Mouse (Mus musculus): ENCODE results near the gene Fndc8.

Gene Fndc8

GRCm38 (mm10) chr11:82870173-82871030 is 21.5 kb upstream of the Fndc8 start:
- peak; percentile 81 for DNase-seq

DNA sequence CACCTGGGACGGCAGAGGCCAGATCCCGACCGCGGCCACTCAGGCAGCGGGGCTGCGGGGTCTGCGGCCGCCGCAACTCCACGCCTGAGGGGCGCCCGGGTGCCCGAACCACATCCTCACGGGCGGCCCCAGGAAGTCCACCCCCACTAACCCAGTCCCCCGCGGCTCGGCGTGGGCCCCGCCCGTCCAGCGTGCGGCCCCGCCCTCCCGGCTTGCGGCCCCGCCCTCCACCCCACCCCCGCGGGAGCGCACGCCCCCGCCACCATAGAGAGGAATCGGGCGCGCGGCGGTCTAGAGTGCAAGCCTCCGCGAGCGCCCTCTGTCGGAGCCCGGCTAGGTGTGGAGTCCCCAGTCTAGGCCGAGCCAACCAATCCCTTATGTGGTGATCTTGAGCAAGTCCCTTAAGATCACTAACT is 20.9 kb upstream of the Fndc8 start, which contains the start of gene Rffl:
TSS of gene Rffl (minus strand) at position 180 of the 416 bp plus-strand sequence.
- DNase-seq = peak; percentile 96

- DNase-seq = no peak
Observed at GRCm38 (mm10) chr11:82874924-82875323, 17.0 kb upstream of the Fndc8 start.

DNA sequence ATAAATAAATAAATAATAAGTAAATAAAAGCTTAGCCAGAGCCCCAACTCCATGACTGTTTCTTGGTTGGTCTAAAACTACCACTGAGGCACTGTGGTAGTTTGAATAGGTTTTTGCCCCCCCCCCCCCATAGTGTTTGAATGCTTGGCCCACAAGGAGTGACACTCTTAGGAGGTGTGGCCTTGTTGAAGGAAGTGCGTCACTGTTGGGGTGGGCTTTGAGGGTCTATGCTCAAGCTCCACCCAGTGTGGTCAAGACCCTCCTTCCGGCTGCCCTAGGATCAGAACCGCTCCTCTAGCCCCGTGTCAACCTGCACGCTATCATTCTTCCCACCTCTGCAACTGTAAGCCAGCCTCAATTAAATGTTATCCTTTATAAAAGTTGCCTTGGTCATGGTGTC is 16.3 kb upstream of the Fndc8 start:
- DNase-seq = no peak

- no peak for DNase-seq
Observed at GRCm38 (mm10) chr11:82877726-82878344, 14.1 kb upstream of the Fndc8 start.

GRCm38 (mm10) chr11:82883180-82883579 is 8.7 kb upstream of the Fndc8 start:
- DNase-seq = no peak

DNA sequence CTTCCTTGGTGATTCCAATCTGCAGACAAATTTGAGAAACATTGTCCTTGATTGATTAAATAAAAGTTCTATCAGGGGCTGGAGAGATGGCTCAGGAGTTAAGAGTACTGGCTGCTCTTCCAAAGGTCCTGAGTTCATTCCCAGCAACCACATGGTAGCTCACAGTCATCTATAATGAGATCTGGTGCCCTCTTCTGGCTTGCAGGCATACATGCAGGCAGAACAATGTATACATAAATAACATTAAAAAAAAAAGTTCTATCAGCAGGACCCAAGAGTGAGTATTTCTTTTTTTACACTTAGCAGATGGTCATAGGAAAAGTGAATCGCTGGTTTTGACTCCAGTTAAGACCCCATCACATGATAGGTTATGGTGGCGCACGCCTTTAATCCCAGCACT is 5.4 kb upstream of the Fndc8 start:
- no peak for DNase-seq

DNA sequence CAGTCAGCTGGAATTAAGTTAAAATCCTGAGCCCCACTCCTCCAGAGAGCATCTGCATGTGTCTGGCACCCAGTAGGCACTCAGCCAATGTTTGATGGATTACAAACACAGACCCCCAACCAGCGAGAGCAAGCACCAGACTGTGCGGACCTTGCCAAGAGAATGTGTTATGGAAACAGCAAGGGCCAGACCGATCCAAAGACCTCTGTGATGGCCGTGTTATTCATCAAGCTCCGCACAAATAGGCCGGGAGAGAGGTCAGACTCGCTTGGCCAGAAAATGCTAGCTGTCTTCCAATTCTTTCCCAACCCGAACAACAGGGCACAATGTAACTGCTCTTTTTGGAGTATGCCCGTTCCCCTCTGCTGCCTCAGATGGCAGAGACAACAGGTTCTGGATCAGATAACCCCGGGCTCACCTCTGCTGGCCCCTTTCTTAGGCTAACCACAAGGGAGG is 3.4 kb upstream of the Fndc8 start:
- peak; percentile 57 for DNase-seq

- DNase-seq = no peak
Observed at GRCm38 (mm10) chr11:82889524-82890341, 2.2 kb upstream of the Fndc8 start.

GRCm38 (mm10) chr11:82890342-82890762 is 1.6 kb upstream of the Fndc8 start, which contains the start of gene Rad51d:
Rad51d (minus strand) TSS chr11:82890614.
- peak; percentile 96 for DNase-seq

- no peak for DNase-seq
Observed at GRCm38 (mm10) chr11:82897478-82897877, 5.6 kb downstream of the Fndc8 start.

- DNase-seq = no peak
Observed at GRCm38 (mm10) chr11:82899720-82900119, 7.8 kb downstream of the Fndc8 start.

DNA sequence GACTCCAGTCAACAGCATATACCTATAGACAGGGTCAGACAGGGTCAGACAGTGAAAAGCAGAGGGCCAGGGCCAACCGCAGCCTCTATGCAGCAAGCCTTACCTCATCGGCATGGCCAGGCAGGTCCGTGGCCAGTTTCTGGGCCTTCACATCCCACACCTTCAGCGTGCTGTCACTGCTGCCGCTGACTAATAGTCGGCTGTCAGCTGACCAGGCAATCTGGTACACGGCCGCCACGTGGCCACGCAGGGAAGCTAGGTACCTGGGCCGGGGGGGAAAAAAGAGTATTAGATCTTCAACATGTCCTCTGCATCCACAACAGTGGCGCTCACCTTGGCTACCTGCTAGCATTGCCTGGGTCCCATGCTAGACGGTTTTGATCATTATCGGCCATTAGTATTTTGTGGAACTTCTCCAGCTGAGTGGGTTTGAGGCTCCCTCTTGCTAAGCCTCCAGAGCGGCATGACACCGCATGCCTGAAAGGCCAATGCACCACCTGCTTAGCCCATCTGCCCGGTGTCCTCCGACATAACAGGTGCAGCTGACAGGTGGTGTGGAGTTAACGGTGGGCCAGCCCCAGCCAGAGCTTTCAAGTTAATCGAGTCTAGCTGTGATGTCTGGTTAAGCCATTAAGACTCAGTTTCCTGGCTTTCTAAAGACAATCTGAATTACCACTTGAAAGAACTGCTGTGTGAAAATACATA is 9.8 kb downstream of the Fndc8 start:
- no peak for DNase-seq

GRCm38 (mm10) chr11:82904952-82905351 is 13.0 kb downstream of the Fndc8 start:
- DNase-seq = no peak

- DNase-seq = no peak
Observed at GRCm38 (mm10) chr11:82905816-82906215, 13.9 kb downstream of the Fndc8 start.

DNA sequence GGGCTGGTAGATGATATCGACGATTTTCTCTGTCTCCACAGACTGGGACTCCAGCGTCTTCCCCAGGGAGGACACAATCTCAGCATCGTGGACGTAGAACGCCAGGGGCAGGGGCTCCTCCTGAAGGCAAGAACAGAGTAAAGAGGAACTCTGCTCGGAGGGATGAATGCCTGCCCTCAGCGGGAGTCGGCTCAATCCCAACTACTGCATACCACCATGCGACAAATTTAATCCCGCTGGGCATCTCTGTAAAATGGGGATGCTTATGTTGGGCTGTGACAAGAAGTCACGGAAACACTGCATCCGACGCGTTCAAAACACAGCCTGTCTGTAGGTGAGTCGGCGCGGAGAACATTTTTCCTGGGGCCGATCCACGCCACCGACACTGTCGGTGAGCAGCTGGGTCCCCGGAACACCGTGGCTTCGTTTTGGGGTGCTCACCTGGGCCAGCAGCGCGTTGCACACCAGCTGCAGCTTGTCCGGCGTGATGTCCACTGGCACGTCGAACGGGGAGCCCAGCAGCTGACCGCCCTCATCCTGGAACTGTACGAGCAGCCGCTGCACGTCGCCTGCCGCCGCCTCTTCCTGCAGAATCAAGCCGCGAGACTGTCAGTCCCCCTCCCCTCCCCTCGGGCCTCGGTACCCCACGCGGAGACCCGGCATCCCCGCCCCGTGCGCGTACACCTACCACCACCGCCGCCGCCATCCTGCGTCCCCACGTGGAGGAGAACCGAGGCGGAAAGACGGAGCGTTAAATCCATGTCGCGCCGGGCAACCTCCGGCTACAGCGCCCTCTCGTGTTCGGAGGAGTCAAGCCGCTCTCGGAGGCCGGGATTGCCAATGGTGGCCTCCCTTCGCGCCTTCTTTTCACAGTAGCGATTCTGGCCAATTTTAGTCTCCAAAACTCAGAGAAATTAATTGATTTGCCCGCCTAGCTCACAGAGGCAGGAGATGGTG is 16.0 kb downstream of the Fndc8 start, which contains the start of gene Nle1:
TSS of gene Nle1 (minus strand) at position 761 of the 957 bp plus-strand sequence.
- peak; percentile 93 for DNase-seq

- no peak for DNase-seq
Observed at GRCm38 (mm10) chr11:82908608-82908989, 16.7 kb downstream of the Fndc8 start.

- DNase-seq = no peak
Observed at GRCm38 (mm10) chr11:82910250-82910649, 18.3 kb downstream of the Fndc8 start, which contains the start of gene Unc45b. Unc45b (plus strand) TSS chr11:82910550.

DNA sequence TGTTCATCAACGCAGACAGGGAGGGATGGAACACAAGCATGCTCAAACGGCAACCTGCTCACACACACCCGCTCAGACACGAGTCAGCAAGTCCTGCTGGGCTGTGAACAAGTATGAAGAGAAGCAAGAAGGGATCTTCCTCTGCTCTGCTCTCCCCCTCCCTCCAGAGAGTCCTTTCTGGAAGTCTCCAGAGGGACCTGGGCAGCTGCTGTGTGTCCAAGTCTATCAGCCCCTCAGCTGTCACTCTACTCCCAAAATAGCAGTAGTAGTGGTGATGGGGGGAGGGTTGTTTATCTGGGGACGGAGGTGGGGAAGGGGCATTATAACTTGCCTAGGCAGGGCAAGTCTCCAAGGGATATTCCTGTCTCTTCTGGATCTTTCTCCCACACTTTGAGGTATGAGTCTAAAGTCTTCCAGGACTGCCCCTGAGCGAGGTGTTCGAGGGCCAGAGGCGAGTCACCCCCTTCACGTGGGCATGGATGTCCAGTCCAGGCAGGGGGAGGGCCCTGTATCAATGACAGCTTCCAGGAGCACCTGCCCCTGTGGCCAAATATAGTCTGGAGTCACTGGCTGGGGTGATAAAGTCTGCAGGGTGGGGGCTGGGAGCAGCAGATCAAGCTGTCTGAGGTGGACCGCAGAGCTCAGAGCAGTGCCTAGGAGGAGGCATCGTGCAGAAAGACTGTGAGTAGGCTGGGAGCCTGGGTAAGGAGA is 18.9 kb downstream of the Fndc8 start:
- no peak for DNase-seq

- DNase-seq = peak; percentile 80
Observed at GRCm38 (mm10) chr11:82914711-82915352, 22.9 kb downstream of the Fndc8 start.
